Mouse (Mus musculus) forebrain, embryonic 16.5 days (tissue): ENCODE measurements around the gene Tirap. TPM values are rescaled to one million over a fixed set of nuclear protein-coding genes. Genes with fewer than 3 reads are reported as not detected.
A peak's percentile ranks its signal among the peaks of the same experiment; 100 is the strongest.

ENCODE experiments used
- ATAC-seq: fragments of 200-750 bp; cut with Nextera tagmentation; 2 replicates; pipeline ENCODE4 v1.8.0; 2017; ENCODE audit warnings: mild to moderate bottlenecking, moderate library complexity
- H3K27ac ChIP-seq: fragments of 300-500 bp; sonication (generic); 2 replicates; pipeline ENCODE4 v1.5.1; 2014; ENCODE audit warnings: low read length, control low read depth
- H3K27me3 ChIP-seq: fragments of 300-500 bp; sonication (generic); replicated peaks from 2 replicates; pipeline ENCODE4 v1.6.1; 2014; ENCODE audit warnings: low read length; ENCODE audit not compliant: control insufficient read depth, insufficient read depth
- H3K36me3 ChIP-seq: fragments of 300-500 bp; sonication (generic); 2 replicates; pipeline ENCODE4 v1.6.1; 2014; ENCODE audit not compliant: control insufficient read depth, insufficient read depth
- H3K4me1 ChIP-seq: fragments of 300-500 bp; sonication (generic); replicated peaks from 2 replicates; pipeline ENCODE4 v1.6.1; 2014; ENCODE audit warnings: low read length; ENCODE audit not compliant: control insufficient read depth, insufficient read depth
- H3K4me2 ChIP-seq: fragments of 300-500 bp; sonication (generic); 2 replicates; pipeline ENCODE4 v1.6.1; 2014; ENCODE audit warnings: mild to moderate bottlenecking, low read length, control low read depth
- H3K4me3 ChIP-seq: fragments of 300-500 bp; sonication (generic); replicated peaks from 2 replicates; pipeline ENCODE4 v1.5.1; 2014; ENCODE audit warnings: mild to moderate bottlenecking, low read length, control low read depth
- H3K9ac ChIP-seq: fragments of 300-500 bp; sonication (generic); replicated peaks from 2 replicates; pipeline ENCODE4 v1.6.1; 2014; ENCODE audit warnings: low read depth, low read length, control low read depth
- H3K9me3 ChIP-seq: fragments of 300-500 bp; sonication (generic); 2 replicates; pipeline ENCODE4 v1.6.1; 2016; ENCODE audit warnings: low read length; ENCODE audit not compliant: control insufficient read depth
- WGBS: fragments of 180-500 bp; shearing (Covaris S2); extraction: QIAGEN DNeasy Blood & Tissue Kit; methylation state at CpG from one replicate; pipeline ENCODE4 v1.1.7; 2014; 5-methylcytosine and 5-hydroxymethylcytosine counted together
- polyA plus RNA-seq: library from polyadenylated mRNA; unstranded; fragments of >200 nt; fragmentation: Nextera tagmentation; extraction: Ambion mirVana; gene quantifications from 2 replicates; pipeline ENCODE4 v1.2.1, GENCODE M21; 2015

Tirap gene
- polyA plus RNA-seq, 1 experiment from 2014 or later: 4.2 TPM

DNA sequence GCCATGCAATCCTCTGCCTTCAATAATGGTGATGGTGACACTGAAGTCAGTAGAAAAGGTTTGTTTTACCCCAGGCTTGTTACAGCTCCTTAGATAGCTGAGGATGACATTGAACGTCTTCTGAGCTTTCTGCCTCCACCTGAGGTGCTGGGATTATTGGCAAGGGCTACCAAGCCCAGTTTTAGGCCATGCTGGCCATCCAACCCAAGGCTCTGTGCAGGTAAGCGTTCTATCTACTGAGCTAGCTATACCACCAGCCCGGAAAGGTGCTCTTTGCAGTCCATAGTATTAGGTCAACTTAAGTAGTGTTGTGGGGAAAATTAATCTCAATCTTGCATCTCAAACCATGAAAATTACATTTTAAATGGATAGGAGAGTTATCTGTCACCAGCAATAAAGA lies 2.5 kb downstream of the Tirap start:
- Histone ChIP-seq H3K4me3 (no peak overlapping the region), H3K4me2 (no peak overlapping the region), H3K27ac (no peak overlapping the region), H3K9me3 (no peaks in the 10 kb centered on the region), H3K27me3 (no peaks in the 10 kb centered on the region), H3K36me3 (no peaks in the 10 kb centered on the region), H3K9ac (no peak overlapping the region), H3K4me1 (peaks cover 13% of the 10 kb centered on the region)
- WGBS: 94% methylated on average over 3 of the region's 3 CpGs
- no peak for ATAC-seq

DNA sequence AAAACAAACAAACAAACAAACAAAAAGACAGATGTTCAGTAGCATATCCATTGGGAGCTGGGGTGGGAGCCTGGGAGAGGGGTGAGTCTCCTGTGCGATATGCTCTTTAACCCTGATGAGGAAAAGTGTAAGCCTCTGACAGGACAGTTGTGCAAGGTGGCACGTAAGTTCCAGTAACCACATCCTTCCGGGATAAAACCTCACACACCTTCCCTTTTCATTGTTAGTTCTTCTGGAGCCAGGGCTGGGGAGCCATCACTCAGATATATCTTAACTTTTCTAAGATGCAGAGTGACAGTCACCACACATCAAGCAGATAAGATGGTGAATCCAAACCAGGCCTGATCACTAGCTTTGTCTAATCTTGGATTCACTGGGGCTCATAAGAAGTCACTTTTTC lies 6.0 kb downstream of the Tirap start:
- H3K4me2 ChIP-seq: no peak overlapping the region
- ATAC-seq: no peak
- no peaks in the 10 kb centered on the region for H3K27me3 ChIP-seq
- no peaks in the 10 kb centered on the region for H3K36me3 ChIP-seq
- H3K4me1 ChIP-seq: peaks cover 2% of the 10 kb centered on the region
- 94% methylated on average over 3 of the region's 3 CpGs for WGBS
- no peaks in the 10 kb centered on the region for H3K9me3 ChIP-seq
- no peak overlapping the region for H3K27ac ChIP-seq
- no peak overlapping the region for H3K4me3 ChIP-seq
- no peak overlapping the region for H3K9ac ChIP-seq

DNA sequence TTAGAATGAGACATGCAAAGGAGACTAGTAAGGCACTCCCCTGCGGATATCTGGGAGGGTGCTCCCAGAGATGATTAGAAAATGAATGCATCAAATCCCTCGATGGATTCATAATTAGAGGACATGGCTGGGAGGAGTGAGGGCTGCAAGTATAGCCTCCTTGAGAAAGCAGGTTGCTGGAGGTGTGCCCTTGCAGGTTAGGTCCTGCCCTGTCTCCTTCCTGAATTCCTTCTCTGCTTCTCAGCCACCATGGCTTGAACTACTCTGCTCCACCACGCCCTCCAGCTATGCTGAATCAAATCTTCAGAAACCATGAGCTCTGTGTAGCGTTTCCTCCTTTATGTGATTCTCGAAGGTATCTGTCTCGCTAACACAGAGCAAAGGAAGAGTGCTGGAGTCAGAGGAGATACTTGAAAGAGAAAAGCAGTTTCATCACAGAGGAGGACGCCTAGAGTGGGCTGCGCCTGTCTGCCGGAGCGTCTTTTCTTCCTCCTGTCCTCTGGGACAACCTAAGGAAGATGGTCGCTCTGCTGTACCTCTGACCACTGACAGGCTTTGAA lies 7.0 kb downstream of the Tirap start:
- Histone ChIP-seq H3K27me3 (no peaks in the 10 kb centered on the region), H3K4me1 (peaks cover 8% of the 10 kb centered on the region), H3K36me3 (no peaks in the 10 kb centered on the region), H3K9me3 (no peaks in the 10 kb centered on the region), H3K4me2 (no peak overlapping the region), H3K9ac (no peak overlapping the region), H3K4me3 (no peak overlapping the region), H3K27ac (no peak overlapping the region)
- 83% methylated on average over 11 of the region's 11 CpGs for WGBS
- no peak for ATAC-seq

DNA sequence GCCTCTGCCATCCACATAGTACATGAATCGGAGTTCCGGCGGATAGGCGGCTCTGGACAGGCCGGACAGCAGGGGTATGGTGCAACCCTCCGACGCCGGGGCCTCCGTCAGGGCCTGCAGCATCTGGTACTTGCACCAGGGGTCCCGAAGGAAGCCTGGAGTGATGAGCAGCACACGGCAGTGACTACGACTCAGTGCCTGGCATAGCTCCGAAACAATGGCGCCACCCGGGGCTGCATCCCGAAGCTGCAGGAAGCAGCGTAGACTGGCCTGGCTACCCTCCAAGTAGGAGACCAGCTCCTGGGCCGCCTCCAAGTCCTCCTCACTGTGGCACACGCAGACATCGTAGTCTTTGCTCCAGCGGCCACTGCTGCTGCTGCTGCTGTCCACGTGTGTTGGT lies 11.4 kb downstream of the Tirap start:
- peaks cover 8% of the 10 kb centered on the region for H3K4me1 ChIP-seq
- peak; percentile 76 for ATAC-seq
- H3K4me3 ChIP-seq: no peak overlapping the region
- no peak overlapping the region; the same call in 1 of the 2 replicates for H3K9ac ChIP-seq
- peak overlapping the region; percentile 17 for H3K4me2 ChIP-seq
- H3K9me3 ChIP-seq: no peaks in the 10 kb centered on the region
- H3K36me3 ChIP-seq: no peaks in the 10 kb centered on the region
- H3K27me3 ChIP-seq: no peaks in the 10 kb centered on the region
- H3K27ac ChIP-seq: no peak overlapping the region
- 51% methylated on average over 22 of the region's 22 CpGs for WGBS

GRCm38 (mm10) chr9:35187351-35187903 lies 12.7 kb downstream of the Tirap start:
- WGBS: 89% methylated on average over 10 of the region's 10 CpGs
- no peaks in the 10 kb centered on the region for H3K9me3 ChIP-seq
- no peaks in the 10 kb centered on the region for H3K27me3 ChIP-seq
- H3K9ac ChIP-seq: no peak overlapping the region
- H3K4me1 ChIP-seq: peaks cover 8% of the 10 kb centered on the region
- ATAC-seq: no peak
- no peak overlapping the region for H3K4me3 ChIP-seq
- H3K36me3 ChIP-seq: no peaks in the 10 kb centered on the region
- H3K4me2 ChIP-seq: no peak overlapping the region
- H3K27ac ChIP-seq: no peak overlapping the region

DNA sequence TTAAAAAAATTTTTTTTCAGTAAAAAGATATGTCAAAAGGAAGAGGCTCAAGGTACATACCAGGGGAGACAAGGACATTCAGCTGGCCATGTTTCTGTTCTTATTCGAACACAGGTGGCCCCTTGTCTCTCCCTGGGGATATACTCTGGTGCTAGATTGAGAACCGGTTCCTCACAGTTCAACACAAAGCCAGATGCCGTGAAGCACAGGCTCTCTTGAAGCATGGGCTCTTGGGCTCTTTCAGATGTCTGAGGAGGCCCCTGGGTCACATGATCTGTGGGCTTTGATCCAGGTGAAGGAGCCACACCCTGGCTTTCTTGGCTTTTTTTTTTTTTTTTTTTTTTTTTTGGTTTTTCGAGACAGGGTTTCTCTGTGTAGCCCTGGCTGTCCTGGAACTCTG lies 13.7 kb downstream of the Tirap start:
- H3K9me3 ChIP-seq: no peaks in the 10 kb centered on the region
- no peak overlapping the region for H3K4me3 ChIP-seq
- no peak overlapping the region for H3K27ac ChIP-seq
- no peaks in the 10 kb centered on the region for H3K27me3 ChIP-seq
- peaks cover 8% of the 10 kb centered on the region for H3K4me1 ChIP-seq
- no peaks in the 10 kb centered on the region for H3K36me3 ChIP-seq
- H3K9ac ChIP-seq: no peak overlapping the region
- no peak overlapping the region for H3K4me2 ChIP-seq
- 83% methylated on average over 4 of the region's 4 CpGs for WGBS
- no peak for ATAC-seq

GRCm38 (mm10) chr9:35183359-35183758 lies 16.7 kb downstream of the Tirap start:
- H3K4me2 ChIP-seq: no peak overlapping the region
- ATAC-seq: no peak
- no peaks in the 10 kb centered on the region for H3K27me3 ChIP-seq
- no peaks in the 10 kb centered on the region for H3K4me1 ChIP-seq
- H3K27ac ChIP-seq: no peak overlapping the region
- H3K9me3 ChIP-seq: no peaks in the 10 kb centered on the region
- H3K4me3 ChIP-seq: no peak overlapping the region
- H3K36me3 ChIP-seq: no peaks in the 10 kb centered on the region
- H3K9ac ChIP-seq: no peak overlapping the region
- 70% methylated on average over 5 of the region's 5 CpGs for WGBS

GRCm38 (mm10) chr9:35182832-35183231 lies 17.3 kb downstream of the Tirap start:
- WGBS: 96% methylated on average over 2 of the region's 2 CpGs
- no peak overlapping the region for H3K27ac ChIP-seq
- no peaks in the 10 kb centered on the region for H3K27me3 ChIP-seq
- H3K36me3 ChIP-seq: no peaks in the 10 kb centered on the region
- no peak for ATAC-seq
- H3K9ac ChIP-seq: no peak overlapping the region
- H3K4me3 ChIP-seq: no peak overlapping the region
- H3K4me1 ChIP-seq: no peaks in the 10 kb centered on the region
- H3K9me3 ChIP-seq: no peaks in the 10 kb centered on the region
- no peak overlapping the region for H3K4me2 ChIP-seq

DNA sequence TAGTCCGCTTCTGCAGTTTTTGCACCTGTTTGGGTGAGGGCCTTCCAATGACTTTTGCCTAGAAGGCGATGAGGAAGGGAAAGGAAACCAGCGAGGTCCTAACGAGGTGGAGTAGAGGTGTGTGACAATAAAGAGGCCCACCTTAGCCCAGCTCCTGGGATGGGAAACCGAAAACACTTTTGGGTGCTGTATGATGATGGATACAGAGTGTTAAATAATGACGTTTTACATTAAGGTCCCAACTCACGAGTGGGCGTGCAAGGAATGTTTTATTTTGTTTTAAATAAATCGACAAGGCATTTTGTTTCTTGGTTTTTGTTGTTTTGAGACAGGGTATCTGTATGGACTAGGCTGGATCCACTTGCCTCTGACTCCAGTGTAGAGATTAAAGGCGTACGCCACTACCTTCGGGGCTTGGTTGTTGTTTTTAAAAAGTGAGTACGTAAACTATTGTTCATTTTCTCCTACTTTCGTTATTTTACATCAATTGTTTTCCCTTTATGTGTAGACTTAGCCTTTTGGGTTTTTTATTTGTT lies 23.9 kb downstream of the Tirap start:
- Histone ChIP-seq H3K4me3 (peak overlapping the region; percentile 70), H3K9me3 (no peaks in the 10 kb centered on the region), H3K4me2 (peak overlapping the region; percentile 87), H3K27me3 (no peaks in the 10 kb centered on the region), H3K9ac (peak overlapping the region; percentile 79), H3K4me1 (peaks cover 9% of the 10 kb centered on the region), H3K27ac (peak overlapping the region; percentile 96), H3K36me3 (no peaks in the 10 kb centered on the region)
- peak; percentile 39; the same call in 1 of the 2 replicates for ATAC-seq
- WGBS: 43% methylated on average over 14 of the region's 14 CpGs
